Mouse (Mus musculus): Measurements from ENCODE around the gene Rpl37. TPM values are rescaled to one million over a fixed set of nuclear protein-coding genes. Genes with fewer than 3 reads are reported as not detected.
"Not testable (repeated sequence)": the region's sequence is repeated elsewhere in the genome, so short reads cannot be mapped to it uniquely, and the experiment has no call there.

The Rpl37 gene
- polyA plus RNA-seq, 1 experiment from 2014 or later = 725 TPM

GRCm38 (mm10) chr15:5128176-5128940 lies 11.9 kb downstream of the Rpl37 start:
- Histone ChIP-seq H3K27me3 (ENCODE audit: control insufficient read depth, insufficient read depth, low read length) (no peaks in the 10 kb centered on the region), H3K36me3 (ENCODE audit: control insufficient read depth, insufficient read depth, low read length) (no peaks in the 10 kb centered on the region; the same call in 1 of the 2 replicates), H3K27ac (replicated peaks) (no peak overlapping the region), H3K9ac (ENCODE audit: low read length) (no peak overlapping the region), H3K4me2 (replicated peaks; ENCODE audit: low read depth) (no peak overlapping the region), H3K9me3 (ENCODE audit: control insufficient read depth, low read length) (no peaks in the 10 kb centered on the region), H3K4me1 (replicated peaks; ENCODE audit: control insufficient read depth, insufficient read depth) (no peaks in the 10 kb centered on the region), H3K4me3 (ENCODE audit: low read depth, low read length) (no peak overlapping the region)
- no peak for TF ChIP-seq CTCF (IDR thresholded peaks at IDR 0.05; ENCODE audit: low read depth)
- TF ChIP-seq EP300 (optimal IDR thresholded peaks at IDR 0.05) = no peak
- no peak for DNase-seq (ENCODE audit: low spot score)
- no peak for ATAC-seq (ENCODE audit: low FRiP score, low TSS enrichment)
- WGBS = 42% methylated on average over 5 of the region's 5 CpGs

- TF ChIP-seq EP300 (optimal IDR thresholded peaks at IDR 0.05) (no peak), CTCF (IDR thresholded peaks at IDR 0.05; ENCODE audit: low read depth) (no peak)
These were observed 12.8 kb downstream of the Rpl37 start for GRCm38 (mm10) chr15:5129111-5129805.

GRCm38 (mm10) chr15:5130887-5131668 lies 14.6 kb downstream of the Rpl37 start:
- H3K4me2 ChIP-seq (replicated peaks; ENCODE audit: low read depth); H3K4me1 ChIP-seq (replicated peaks; ENCODE audit: control insufficient read depth, insufficient read depth); H3K4me3 ChIP-seq (ENCODE audit: low read depth, low read length); ATAC-seq (ENCODE audit: low FRiP score, low TSS enrichment); H3K27me3 ChIP-seq (ENCODE audit: control insufficient read depth, insufficient read depth, low read length); H3K9me3 ChIP-seq (ENCODE audit: control insufficient read depth, low read length); DNase-seq (ENCODE audit: low spot score); H3K9ac ChIP-seq (ENCODE audit: low read length); H3K36me3 ChIP-seq (ENCODE audit: control insufficient read depth, insufficient read depth, low read length); H3K27ac ChIP-seq (replicated peaks): not testable (repeated sequence)
- 76% methylated on average over 14 of the region's 14 CpGs for WGBS

More at GRCm38 (mm10) chr15:5129111-5129805, 12.8 kb downstream of the Rpl37 start:
- Histone ChIP-seq H3K4me3 (ENCODE audit: low read depth, low read length) (no peak overlapping the region), H3K27ac (replicated peaks) (no peak overlapping the region), H3K4me1 (replicated peaks; ENCODE audit: control insufficient read depth, insufficient read depth) (no peaks in the 10 kb centered on the region), H3K9ac (ENCODE audit: low read length) (no peak overlapping the region), H3K36me3 (ENCODE audit: control insufficient read depth, insufficient read depth, low read length) (no peaks in the 10 kb centered on the region; the same call in 1 of the 2 replicates), H3K4me2 (replicated peaks; ENCODE audit: low read depth) (no peak overlapping the region), H3K27me3 (ENCODE audit: control insufficient read depth, insufficient read depth, low read length) (no peaks in the 10 kb centered on the region), H3K9me3 (ENCODE audit: control insufficient read depth, low read length) (no peaks in the 10 kb centered on the region)
- ATAC-seq (ENCODE audit: low FRiP score, low TSS enrichment) (no peak), DNase-seq (ENCODE audit: low spot score) (no peak)
- WGBS = 89% methylated on average over 12 of the region's 12 CpGs

GRCm38 (mm10) chr15:5133301-5133700 lies 16.9 kb downstream of the Rpl37 start:
- Histone ChIP-seq H3K4me2 (replicated peaks; ENCODE audit: low read depth) (no peak overlapping the region), H3K4me1 (replicated peaks; ENCODE audit: control insufficient read depth, insufficient read depth) (no peaks in the 10 kb centered on the region), H3K9ac (ENCODE audit: low read length) (no peak overlapping the region), H3K27me3 (ENCODE audit: control insufficient read depth, insufficient read depth, low read length) (no peaks in the 10 kb centered on the region), H3K27ac (replicated peaks) (no peak overlapping the region), H3K4me3 (ENCODE audit: low read depth, low read length) (no peak overlapping the region), H3K36me3 (ENCODE audit: control insufficient read depth, insufficient read depth, low read length) (no peaks in the 10 kb centered on the region), H3K9me3 (ENCODE audit: control insufficient read depth, low read length) (no peaks in the 10 kb centered on the region)
- no peak for TF ChIP-seq CTCF (IDR thresholded peaks at IDR 0.05; ENCODE audit: low read depth)
- TF ChIP-seq EP300 (optimal IDR thresholded peaks at IDR 0.05) = no peak
- 68% methylated on average over 3 of the region's 3 CpGs for WGBS
- ATAC-seq (ENCODE audit: low FRiP score, low TSS enrichment) (peak; percentile 84), DNase-seq (ENCODE audit: low spot score) (peak; percentile 39)

GRCm38 (mm10) chr15:5134179-5134578 lies 17.7 kb downstream of the Rpl37 start:
- no peaks in the 10 kb centered on the region for H3K36me3 ChIP-seq (ENCODE audit: control insufficient read depth, insufficient read depth, low read length)
- no peaks in the 10 kb centered on the region for H3K9me3 ChIP-seq (ENCODE audit: control insufficient read depth, low read length)
- no peaks in the 10 kb centered on the region for H3K27me3 ChIP-seq (ENCODE audit: control insufficient read depth, insufficient read depth, low read length)
- H3K4me3 ChIP-seq (ENCODE audit: low read depth, low read length) = no peak overlapping the region
- no peak overlapping the region for H3K4me2 ChIP-seq (replicated peaks; ENCODE audit: low read depth)
- peak; percentile 31; the same call in 1 of the 2 replicates for ATAC-seq (ENCODE audit: low FRiP score, low TSS enrichment)
- no peak overlapping the region for H3K27ac ChIP-seq (replicated peaks)
- DNase-seq (ENCODE audit: low spot score) = no peak
- TF ChIP-seq CTCF (IDR thresholded peaks at IDR 0.05; ENCODE audit: low read depth) (no peak), EP300 (optimal IDR thresholded peaks at IDR 0.05) (no peak)
- H3K4me1 ChIP-seq (replicated peaks; ENCODE audit: control insufficient read depth, insufficient read depth) = no peaks in the 10 kb centered on the region
- 42% methylated on average over 3 of the region's 3 CpGs for WGBS
- no peak overlapping the region for H3K9ac ChIP-seq (ENCODE audit: low read length)

Data from stomach, postnatal 0 days (tissue).